Mouse (Mus musculus): ENCODE results near the gene Gdpd4.
A peak's percentile ranks its signal among the peaks of the same experiment; 100 is the strongest.

Gdpd4 gene

GRCm38 (mm10) chr7:97919742-97920141, at the start of gene Gdpd4:
Gdpd4 (plus strand) TSS chr7:97919955.
- no peak for DNase-seq

DNA sequence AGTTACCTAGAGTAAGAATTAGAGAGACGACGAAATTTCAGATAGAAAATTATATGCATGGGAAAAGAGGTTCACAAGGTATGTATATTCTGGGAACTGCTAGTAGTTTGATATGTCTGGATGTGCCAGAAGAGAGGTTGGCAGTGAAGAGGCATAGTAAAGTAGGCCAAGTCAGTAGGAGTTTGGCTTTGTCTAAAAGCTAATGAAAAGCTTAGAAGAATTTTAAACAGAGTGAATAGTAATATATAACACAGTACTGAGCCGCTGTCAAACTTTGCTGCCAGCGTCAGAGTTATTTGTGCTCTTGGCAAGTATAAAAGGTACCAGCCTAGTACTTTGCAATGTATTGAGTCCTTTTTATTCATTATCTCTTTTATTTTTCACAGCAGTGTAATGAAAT, 47.4 kb upstream of the Gdpd4 start:
- DNase-seq: no peak

- peak; percentile 27 for DNase-seq
Measured at GRCm38 (mm10) chr7:97873317-97873716, 46.4 kb upstream of the Gdpd4 start.

- DNase-seq: no peak
Measured at GRCm38 (mm10) chr7:97877846-97878538, 41.8 kb upstream of the Gdpd4 start.

GRCm38 (mm10) chr7:97911646-97912045, 8.1 kb upstream of the Gdpd4 start:
- DNase-seq: no peak

GRCm38 (mm10) chr7:97914833-97915516, 4.8 kb upstream of the Gdpd4 start:
- peak; percentile 18 for DNase-seq

- DNase-seq: no peak
Measured at GRCm38 (mm10) chr7:97925819-97926218, 6.1 kb downstream of the Gdpd4 start.

- DNase-seq: no peak
Measured at GRCm38 (mm10) chr7:97926978-97927377, 7.2 kb downstream of the Gdpd4 start.

- no peak for DNase-seq
Measured at GRCm38 (mm10) chr7:97944485-97944884, 24.7 kb downstream of the Gdpd4 start.

DNA sequence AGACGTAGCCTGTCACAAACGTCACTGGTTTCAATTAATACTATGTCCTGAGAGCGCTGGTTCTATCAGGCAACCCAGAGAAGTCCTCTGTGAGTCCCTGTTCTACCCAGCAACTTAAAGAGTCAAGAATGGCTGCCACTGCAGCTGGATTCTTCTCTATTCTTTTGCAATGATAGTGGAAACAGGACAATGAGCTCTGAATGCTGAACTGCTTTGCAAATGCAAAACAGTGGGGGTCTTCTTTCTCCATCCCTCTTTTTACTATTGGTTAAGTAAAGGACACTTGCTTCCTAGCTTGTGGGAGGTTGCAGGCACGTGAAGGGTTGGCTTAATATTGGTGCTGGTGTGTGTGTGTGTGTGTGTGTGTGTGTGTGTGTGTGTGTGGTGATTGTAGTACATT, 52.7 kb downstream of the Gdpd4 start:
- DNase-seq: no peak

DNA sequence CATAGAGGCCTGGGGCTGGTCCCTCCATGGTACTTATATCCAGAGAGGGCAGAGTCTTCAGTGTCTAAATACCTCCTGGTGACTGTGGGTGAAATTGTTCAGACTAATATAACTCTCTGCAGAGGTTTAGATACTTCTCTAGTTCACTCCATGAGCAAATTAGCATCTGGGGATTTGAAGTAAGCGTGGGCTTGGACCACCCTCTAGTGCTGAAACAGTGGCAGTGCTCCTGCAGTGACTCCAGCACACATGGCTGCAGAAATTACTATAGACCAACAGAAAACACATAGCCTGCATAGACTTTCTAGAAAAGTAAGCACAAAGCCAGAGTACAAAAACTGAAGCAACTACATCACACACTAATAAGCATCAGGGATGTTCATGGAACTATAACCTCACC, 57.7 kb downstream of the Gdpd4 start:
- peak; percentile 15 for DNase-seq

DNA sequence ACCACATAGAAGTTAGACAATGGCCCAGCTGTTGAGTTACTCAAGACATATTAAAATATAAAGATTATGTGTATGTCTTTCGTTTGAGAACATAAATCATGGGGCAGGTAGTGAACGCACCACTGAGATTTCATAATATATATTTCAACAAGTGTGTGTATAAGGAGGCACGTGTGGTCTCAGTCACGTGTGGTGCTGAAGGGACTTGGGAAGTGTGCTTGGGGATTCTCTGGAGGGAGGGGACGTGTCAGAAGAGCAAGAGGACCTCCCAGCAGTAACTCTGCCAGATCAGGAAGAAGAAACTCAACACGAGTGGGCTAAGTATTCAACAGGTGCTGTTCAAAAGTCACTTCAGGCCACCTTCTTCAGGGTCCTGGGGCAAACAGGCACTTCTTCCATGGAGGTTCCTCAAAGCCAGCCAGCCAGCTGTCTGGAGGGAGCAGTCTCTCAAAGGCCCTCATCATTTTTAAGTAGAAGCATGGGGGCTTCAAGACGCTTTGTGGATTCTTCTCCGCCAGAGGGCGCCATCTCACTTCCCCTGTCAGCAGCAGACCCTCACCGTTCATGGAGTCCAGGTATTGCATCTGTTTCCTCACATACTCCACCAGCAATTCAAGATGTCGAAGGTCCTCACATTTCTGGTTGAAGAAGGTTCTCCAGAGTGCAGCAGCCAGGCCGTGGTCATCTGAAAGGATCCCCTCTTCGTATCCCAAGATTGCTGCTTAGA, 64.5 kb downstream of the Gdpd4 start:
- no peak for DNase-seq

DNA sequence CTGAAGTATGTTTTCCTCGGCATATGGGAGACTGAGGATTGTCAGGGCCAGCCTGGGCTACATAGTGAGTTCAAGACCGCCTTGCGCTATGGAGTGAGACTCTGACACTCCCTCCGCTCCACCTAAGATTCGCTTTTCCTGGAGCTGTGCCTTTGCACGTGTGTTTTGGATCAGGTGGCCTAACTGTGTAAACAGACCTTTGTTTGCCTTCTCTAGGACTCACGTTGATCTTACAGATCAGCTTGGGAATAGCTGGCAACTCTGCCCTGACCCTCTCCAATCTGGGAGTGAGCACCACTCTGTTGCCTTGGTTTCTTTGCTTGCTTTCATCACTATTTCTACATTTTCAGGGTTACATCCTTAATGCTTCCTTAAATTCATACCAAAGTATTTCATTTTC, 82.9 kb downstream of the Gdpd4 start:
- DNase-seq: no peak

- no peak for DNase-seq
Measured at GRCm38 (mm10) chr7:98048101-98048824, 128.5 kb downstream of the Gdpd4 start.

DNA sequence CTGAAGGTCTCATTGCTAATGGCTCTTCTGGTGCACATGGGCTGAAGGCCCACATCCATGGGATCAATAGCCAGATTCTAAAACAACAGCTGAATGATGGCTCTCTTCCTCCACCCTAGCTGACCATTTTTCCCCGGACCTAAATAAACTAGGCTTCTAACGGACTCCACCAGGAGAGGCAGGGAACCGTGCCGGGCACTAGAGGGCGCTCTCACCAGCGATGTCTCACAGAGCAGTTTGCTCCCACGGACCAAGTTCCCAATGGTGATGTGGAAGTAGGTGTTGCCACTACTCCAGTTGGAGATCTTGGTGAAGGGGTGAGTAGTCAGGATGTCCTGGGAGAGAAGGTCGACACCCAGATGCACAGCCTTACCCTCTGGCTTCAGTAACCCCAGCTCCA, 132.2 kb downstream of the Gdpd4 start:
- peak; percentile 18 for DNase-seq

- DNase-seq: no peak
Measured at GRCm38 (mm10) chr7:98054461-98054860, 134.7 kb downstream of the Gdpd4 start.

DNA sequence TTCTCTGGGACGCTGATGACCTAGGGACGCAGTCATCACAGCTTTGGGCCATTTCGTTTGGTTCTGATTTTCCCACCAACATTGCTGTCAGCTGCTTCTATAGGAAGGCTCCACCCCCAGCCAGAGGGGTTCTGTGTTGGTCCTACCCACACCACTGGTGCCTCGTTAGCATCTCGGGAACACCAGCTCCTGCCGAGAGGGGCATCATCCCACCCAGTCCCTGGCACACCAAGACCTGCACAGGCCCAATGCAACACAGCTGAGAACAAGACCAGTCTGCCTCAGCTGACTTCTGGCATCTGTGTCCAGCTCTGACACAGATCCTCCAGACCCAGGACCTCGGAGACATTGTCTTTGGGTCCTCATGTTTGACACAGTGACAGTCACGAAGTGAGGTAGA, 135.2 kb downstream of the Gdpd4 start:
- no peak for DNase-seq

DNA sequence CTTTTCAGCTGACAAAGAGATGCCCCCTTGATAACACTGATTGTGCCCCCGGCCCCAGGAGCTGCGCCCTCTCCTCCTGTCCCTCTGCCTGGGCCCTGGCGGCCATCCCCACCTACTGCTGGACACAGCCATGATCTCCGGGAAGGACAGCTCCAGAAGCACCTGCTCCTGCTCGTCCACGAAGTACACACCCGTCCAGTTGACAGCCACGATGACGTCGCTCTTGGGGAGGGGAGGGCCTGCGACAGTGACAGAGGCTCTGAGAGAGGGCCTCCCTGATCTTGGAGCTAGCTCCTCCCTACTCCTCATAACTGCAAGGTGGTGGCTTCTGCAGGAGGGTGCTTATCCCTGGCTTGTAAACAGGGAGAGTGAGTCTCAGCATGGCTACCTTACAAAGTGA, 146.5 kb downstream of the Gdpd4 start:
- no peak for DNase-seq

DNA sequence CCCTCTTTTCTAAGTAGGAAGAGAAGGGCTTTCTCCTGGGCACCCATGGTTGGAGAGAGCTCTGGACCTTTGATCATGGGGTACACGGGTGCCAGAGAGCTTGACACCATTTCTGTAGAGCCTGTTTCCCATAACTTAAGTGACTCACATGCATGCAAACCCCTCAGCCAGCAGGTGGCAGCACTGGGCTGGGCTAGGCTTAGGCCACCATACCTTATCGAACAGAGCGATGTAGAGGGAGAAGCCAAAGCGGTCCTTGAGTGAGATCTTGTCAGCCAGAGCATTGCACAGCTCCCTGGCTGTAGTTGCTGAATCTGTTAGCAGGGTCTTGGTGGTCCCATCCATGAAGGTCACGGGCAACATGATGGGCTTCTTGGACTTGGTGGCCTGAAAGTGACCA, 151.9 kb downstream of the Gdpd4 start:
- DNase-seq: peak; percentile 73

- DNase-seq: no peak
Measured at GRCm38 (mm10) chr7:98077453-98077852, 157.7 kb downstream of the Gdpd4 start.

- no peak for DNase-seq
Measured at GRCm38 (mm10) chr7:98082376-98082775, 162.6 kb downstream of the Gdpd4 start.

DNA sequence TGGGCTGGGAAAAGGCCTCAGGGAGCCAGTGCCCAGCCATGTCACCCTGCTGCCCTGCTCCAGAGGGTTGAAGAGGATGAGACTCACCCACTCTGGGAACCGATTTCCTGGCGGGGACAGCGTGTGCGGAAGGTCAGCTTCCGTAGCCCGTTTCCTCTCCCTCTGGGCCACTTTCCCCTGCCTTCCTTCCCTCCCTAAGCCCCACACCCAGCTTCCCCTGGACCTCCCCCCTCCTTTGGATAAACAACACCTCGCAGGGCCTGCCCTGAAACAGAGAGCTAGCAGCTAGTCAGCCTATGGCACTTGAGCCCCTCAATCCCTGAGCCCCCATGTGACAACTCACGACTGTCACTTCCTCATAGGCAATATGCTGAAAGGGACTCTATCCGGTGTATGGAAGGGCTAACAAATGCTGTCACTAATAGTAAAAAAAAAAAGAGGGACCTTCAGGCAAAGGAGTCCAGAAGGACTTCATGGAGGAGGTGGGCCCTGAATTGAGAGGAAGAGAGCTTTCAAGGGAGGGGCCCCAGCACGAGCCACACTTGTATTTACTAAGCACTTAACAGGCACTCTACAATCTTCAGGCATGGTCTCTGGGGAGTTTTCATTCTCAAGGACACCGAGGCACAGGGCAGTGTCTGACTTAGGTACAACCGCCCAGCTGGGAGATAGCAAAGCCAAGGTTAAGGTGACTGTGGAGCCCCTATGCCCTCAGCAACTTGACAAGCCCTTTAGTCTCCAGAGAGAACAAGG, 165.0 kb downstream of the Gdpd4 start:
- DNase-seq: no peak

GRCm38 (mm10) chr7:98085314-98085713, 165.6 kb downstream of the Gdpd4 start:
- no peak for DNase-seq

All from cerebellum, adult 11 months (tissue).